Mouse (Mus musculus) myocyte (in vitro differentiated cells): Measurements from ENCODE around the gene Map3k7. TPM values are rescaled to one million over a fixed set of nuclear protein-coding genes. Genes with fewer than 3 reads are reported as not detected.
A peak's percentile ranks its signal among the peaks of the same experiment; 100 is the strongest.

ENCODE experiments used
- H3K27me3 ChIP-seq: one replicate; pipeline ENCODE4 v1.6.1; 2011; ENCODE audit not compliant: control insufficient read depth, insufficient read depth, insufficient read length
- H3K36me3 ChIP-seq: one replicate; pipeline ENCODE4 v1.6.1; 2011; ENCODE audit not compliant: control insufficient read depth, insufficient read depth
- H3K4me2 ChIP-seq: one replicate; pipeline ENCODE4 v1.6.1; 2011; ENCODE audit warnings: low read depth, control low read depth
- H3K4me3 ChIP-seq: one replicate; pipeline ENCODE4 v1.5.1; 2011; ENCODE audit warnings: mild to moderate bottlenecking, control low read depth, moderate library complexity
- H3K79me2 ChIP-seq: one replicate; pipeline ENCODE4 v1.6.1; 2011; ENCODE audit not compliant: control insufficient read depth, insufficient read depth
- H3ac ChIP-seq: one replicate; pipeline ENCODE4 v1.6.1; 2011; ENCODE audit not compliant: control insufficient read depth, insufficient read length
- CEBPB ChIP-seq: IDR thresholded peaks from 2 replicates; pipeline ENCODE4 v1.6.1; 2011; ENCODE audit warnings: mild to moderate bottlenecking, moderate library complexity; ENCODE audit not compliant: poor library complexity, insufficient read depth, severe bottlenecking
- E2F4 ChIP-seq: IDR thresholded peaks from one replicate; pipeline ENCODE4 v1.6.1; 2011; ENCODE audit warnings: mild to moderate bottlenecking, control low read depth, moderate library complexity; ENCODE audit not compliant: insufficient read depth
- MAX ChIP-seq: IDR thresholded peaks from one replicate; pipeline ENCODE4 v1.6.1; 2011; ENCODE audit warnings: low read depth, mild to moderate bottlenecking, control low read depth
- MYOD1 ChIP-seq, 3 experiments: IDR thresholded peaks; one replicate each; pipeline ENCODE4 v1.6.1; 2011; ENCODE audit warnings: control low read depth in 2 of 3, low read depth in 2 of 3, mild to moderate bottlenecking in 2 of 3, moderate library complexity in 1 of 3; ENCODE audit not compliant: insufficient read length in 2 of 3, control insufficient read depth in 1 of 3
- MYOG ChIP-seq, 3 experiments: IDR thresholded peaks; one replicate each; pipeline ENCODE4 v1.6.1; 2011; ENCODE audit warnings: control low read depth in 2 of 3, low read depth in 2 of 3, mild to moderate bottlenecking in 2 of 3; ENCODE audit not compliant: insufficient read length in 2 of 3, control insufficient read depth in 1 of 3, insufficient read depth in 1 of 3
- POLR2A ChIP-seq: IDR thresholded peaks from one replicate; pipeline ENCODE4 v1.6.1; 2011; ENCODE audit warnings: low read depth, mild to moderate bottlenecking, control low read depth, moderate library complexity; ENCODE audit not compliant: insufficient read length
- POLR2AphosphoS2 ChIP-seq: IDR thresholded peaks from one replicate; pipeline ENCODE4 v1.6.1; 2011; ENCODE audit warnings: low read depth, control low read depth; ENCODE audit not compliant: insufficient read length
- REST ChIP-seq: IDR thresholded peaks from one replicate; pipeline ENCODE4 v1.6.1; 2011; ENCODE audit warnings: mild to moderate bottlenecking, control low read depth, moderate library complexity; ENCODE audit not compliant: insufficient read depth, insufficient read length
- SRF ChIP-seq: IDR thresholded peaks from one replicate; pipeline ENCODE4 v1.6.1; 2011; ENCODE audit warnings: low read depth; ENCODE audit not compliant: control insufficient read depth, insufficient read length
- TCF12 ChIP-seq: IDR thresholded peaks from one replicate; pipeline ENCODE4 v1.6.1; 2011; ENCODE audit warnings: mild to moderate bottlenecking, control low read depth; ENCODE audit not compliant: poor library complexity, insufficient read depth, severe bottlenecking
- TCF3 ChIP-seq: IDR thresholded peaks from one replicate; pipeline ENCODE4 v1.6.1; 2011; ENCODE audit warnings: low read depth, control low read depth; ENCODE audit not compliant: insufficient read length
- USF1 ChIP-seq: IDR thresholded peaks from one replicate; pipeline ENCODE4 v1.6.1; 2011; ENCODE audit warnings: low read depth, mild to moderate bottlenecking, control low read depth, moderate library complexity
- polyA plus RNA-seq: library from polyadenylated mRNA; unstranded; fragments of >200 nt; fragmentation: generic; extraction: Trizol; gene quantifications from one replicate; pipeline ENCODE4 v1.2.1, GENCODE M21; 2012; ENCODE audit warnings: missing spikeins

The Map3k7 gene
- polyA plus RNA-seq, 1 experiment = 16.3 TPM

GRCm38 (mm10) chr4:32001498-32001897 is 37.6 kb downstream of the Map3k7 start:
- Histone ChIP-seq H3K36me3 (peaks cover 9% of the 10 kb centered on the region), H3K4me2 (no peak overlapping the region), H3K4me3 (no peak overlapping the region), H3ac (no peak overlapping the region), H3K27me3 (no peaks in the 10 kb centered on the region), H3K79me2 (no peaks in the 10 kb centered on the region)
- no peak for TF ChIP-seq E2F4

GRCm38 (mm10) chr4:32004773-32005591 is 41.1 kb downstream of the Map3k7 start:
- H3K36me3 ChIP-seq = peaks cover 6% of the 10 kb centered on the region

GRCm38 (mm10) chr4:32007174-32007573 is 43.3 kb downstream of the Map3k7 start:
- Histone ChIP-seq H3K4me2 (no peak overlapping the region), H3K36me3 (peaks cover 16% of the 10 kb centered on the region), H3K27me3 (no peaks in the 10 kb centered on the region), H3K79me2 (no peaks in the 10 kb centered on the region), H3K4me3 (no peak overlapping the region), H3ac (no peak overlapping the region)
- TF ChIP-seq MYOD1 (IDR thresholded peaks at IDR 0.05; ENCODE audit: control insufficient read depth in 1 of 3, insufficient read length in 2 of 3, low read depth in 2 of 3) (peak in 1 of 3 experiments; percentile 8), USF1 (no peak), TCF12 (no peak)

More at GRCm38 (mm10) chr4:32004773-32005591, 41.1 kb downstream of the Map3k7 start:
- no peaks in the 10 kb centered on the region for H3K27me3 ChIP-seq
- no peak overlapping the region for H3ac ChIP-seq
- H3K79me2 ChIP-seq = no peaks in the 10 kb centered on the region
- H3K4me3 ChIP-seq = no peak overlapping the region
- no peak for TF ChIP-seq MYOG (IDR thresholded peaks at IDR 0.05; ENCODE audit: control insufficient read depth in 1 of 3, insufficient read depth in 1 of 3, insufficient read length in 2 of 3, low read depth in 2 of 3)
- no peak for TF ChIP-seq E2F4
- no peak for TF ChIP-seq USF1
- TF ChIP-seq POLR2AphosphoS2 = no peak
- TF ChIP-seq POLR2A = no peak
- TF ChIP-seq TCF3 = no peak
- TF ChIP-seq TCF12 = no peak
- TF ChIP-seq MAX = no peak
- no peak for TF ChIP-seq MYOD1 (IDR thresholded peaks at IDR 0.05; ENCODE audit: control insufficient read depth in 1 of 3, insufficient read length in 2 of 3, low read depth in 2 of 3)
- TF ChIP-seq REST = no peak
- TF ChIP-seq CEBPB = no peak
- no peak for TF ChIP-seq SRF
- H3K4me2 ChIP-seq = no peak overlapping the region

GRCm38 (mm10) chr4:32008095-32008494 is 44.2 kb downstream of the Map3k7 start:
- Histone ChIP-seq H3K27me3 (no peaks in the 10 kb centered on the region), H3ac (no peak overlapping the region), H3K4me2 (no peak overlapping the region), H3K4me3 (no peak overlapping the region), H3K79me2 (no peaks in the 10 kb centered on the region), H3K36me3 (peaks cover 16% of the 10 kb centered on the region)
- TF ChIP-seq TCF3 (no peak), TCF12 (no peak)

GRCm38 (mm10) chr4:32010808-32011207 is 46.9 kb downstream of the Map3k7 start:
- H3K4me2 ChIP-seq = no peak overlapping the region
- no peak for TF ChIP-seq POLR2AphosphoS2
- TF ChIP-seq TCF12 = no peak
- no peak for TF ChIP-seq USF1
- TF ChIP-seq E2F4 = no peak
- TF ChIP-seq TCF3 = no peak
- TF ChIP-seq POLR2A = no peak
- no peak for TF ChIP-seq SRF
- no peak for TF ChIP-seq MYOG (IDR thresholded peaks at IDR 0.05; ENCODE audit: control insufficient read depth in 1 of 3, insufficient read depth in 1 of 3, insufficient read length in 2 of 3, low read depth in 2 of 3)
- no peak for TF ChIP-seq MYOD1 (IDR thresholded peaks at IDR 0.05; ENCODE audit: control insufficient read depth in 1 of 3, insufficient read length in 2 of 3, low read depth in 2 of 3)
- TF ChIP-seq MAX = no peak
- TF ChIP-seq CEBPB = no peak
- no peak for TF ChIP-seq REST
- H3ac ChIP-seq = no peak overlapping the region

More at GRCm38 (mm10) chr4:32010808-32011207, 46.9 kb downstream of the Map3k7 start:
- Histone ChIP-seq H3K27me3 (no peaks in the 10 kb centered on the region), H3K4me3 (no peak overlapping the region), H3K79me2 (no peaks in the 10 kb centered on the region), H3K36me3 (peaks cover 28% of the 10 kb centered on the region)
